Mouse (Mus musculus) lung, postnatal 0 days (tissue): ENCODE data around the gene Greb1. TPM values are rescaled to one million over a fixed set of nuclear protein-coding genes. Genes with fewer than 3 reads are reported as not detected.
A peak's percentile ranks its signal among the peaks of the same experiment; 100 is the strongest.

ENCODE experiments used
- ATAC-seq: fragments of 200-750 bp; cut with Nextera tagmentation; 2 replicates; pipeline ENCODE4 v1.8.0; 2017; ENCODE audit warnings: moderate library complexity
- DNase-seq: peaks from one replicate; pipeline ENCODE4 v3.0.0-alpha.2; 2016; ENCODE audit warnings: low spot score
- H3K27ac ChIP-seq: fragments of 300-500 bp; sonication (generic); 2 replicates; pipeline ENCODE4 v1.5.1; 2014; ENCODE audit warnings: antibody characterized with exemption, mild to moderate bottlenecking, low read length, mixed read lengths
- H3K27me3 ChIP-seq: fragments of 300-500 bp; sonication (generic); replicated peaks from 2 replicates; pipeline ENCODE4 v1.6.1; 2014; ENCODE audit warnings: low read length, mixed read lengths; ENCODE audit not compliant: insufficient read depth
- H3K36me3 ChIP-seq: fragments of 300-500 bp; sonication (generic); 2 replicates; pipeline ENCODE4 v1.6.1; 2014; ENCODE audit warnings: low read length, mixed read lengths; ENCODE audit not compliant: insufficient read depth
- H3K4me1 ChIP-seq: fragments of 300-500 bp; sonication (generic); 2 replicates; pipeline ENCODE4 v1.6.1; 2014; ENCODE audit warnings: antibody characterized with exemption, low read depth, low read length, mixed read lengths; ENCODE audit not compliant: insufficient read depth
- H3K4me2 ChIP-seq: fragments of 300-500 bp; sonication (generic); replicated peaks from 2 replicates; pipeline ENCODE4 v1.6.1; 2014; ENCODE audit warnings: low read depth, mild to moderate bottlenecking, low read length, moderate library complexity, mixed read lengths
- H3K4me3 ChIP-seq: fragments of 300-500 bp; sonication (generic); 2 replicates; pipeline ENCODE4 v1.5.1; 2014; ENCODE audit warnings: low read depth, low read length
- H3K9ac ChIP-seq: fragments of 300-500 bp; sonication (generic); replicated peaks from 2 replicates; pipeline ENCODE4 v1.6.1; 2014; ENCODE audit warnings: low read depth, mild to moderate bottlenecking
- H3K9me3 ChIP-seq: fragments of 300-500 bp; sonication (generic); 2 replicates; pipeline ENCODE4 v1.6.1; 2016; ENCODE audit warnings: low read length, mixed read lengths
- CTCF ChIP-seq: IDR thresholded peaks from 2 replicates; pipeline ENCODE4 v1.5.1; 2016; ENCODE audit warnings: antibody characterized with exemption, mild to moderate bottlenecking
- EP300 ChIP-seq: IDR thresholded peaks from 2 replicates; pipeline ENCODE4 v1.6.1; 2016; ENCODE audit warnings: antibody characterized with exemption, mild to moderate bottlenecking, control low read depth
- WGBS: fragments of 180-500 bp; shearing (Covaris S2); extraction: QIAGEN DNeasy Blood & Tissue Kit; methylation state at CpG from one replicate; pipeline ENCODE4 v1.1.7; 2014; 5-methylcytosine and 5-hydroxymethylcytosine counted together
- polyA plus RNA-seq: library from polyadenylated mRNA; unstranded; fragments of >200 nt; fragmentation: Nextera tagmentation; extraction: Ambion mirVana; gene quantifications from 2 replicates; pipeline ENCODE4 v1.2.1, GENCODE M21; 2015

The Greb1 gene
- polyA plus RNA-seq, 1 experiment from 2014 or later = 1.1 TPM

DNA sequence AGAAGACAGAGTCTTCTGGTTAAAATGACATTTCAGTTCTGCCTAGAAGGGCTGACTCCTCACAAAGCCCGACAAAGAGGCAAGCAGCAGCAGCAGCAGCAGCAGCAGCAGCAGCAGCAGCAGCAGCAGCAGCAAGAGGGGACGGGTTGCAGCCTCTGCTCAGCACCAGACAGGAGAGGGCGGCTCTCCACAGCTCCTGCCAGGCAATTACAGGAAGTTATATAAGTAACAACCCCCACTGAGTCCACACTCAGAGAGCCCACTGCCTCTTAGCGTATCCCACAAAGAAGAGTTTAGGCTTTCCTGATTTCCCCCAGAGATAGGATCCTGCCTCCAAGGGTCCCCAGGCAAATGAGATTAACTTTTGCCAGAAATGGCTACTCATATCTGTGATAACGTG is 60.6 kb downstream of the Greb1 start:
- Histone ChIP-seq H3K4me1 (no peaks in the 10 kb centered on the region), H3K9ac (no peak overlapping the region), H3K4me2 (no peak overlapping the region), H3K9me3 (no peaks in the 10 kb centered on the region), H3K27ac (no peak overlapping the region), H3K27me3 (no peaks in the 10 kb centered on the region), H3K4me3 (no peak overlapping the region), H3K36me3 (no peaks in the 10 kb centered on the region)
- WGBS = 25% methylated on average over 5 of the region's 5 CpGs
- DNase-seq = peak; percentile 36
- no peak for TF ChIP-seq EP300
- TF ChIP-seq CTCF = peak; percentile 7; the same call in 1 of the 2 replicates
- no peak; the same call in 1 of the 2 replicates for ATAC-seq

DNA sequence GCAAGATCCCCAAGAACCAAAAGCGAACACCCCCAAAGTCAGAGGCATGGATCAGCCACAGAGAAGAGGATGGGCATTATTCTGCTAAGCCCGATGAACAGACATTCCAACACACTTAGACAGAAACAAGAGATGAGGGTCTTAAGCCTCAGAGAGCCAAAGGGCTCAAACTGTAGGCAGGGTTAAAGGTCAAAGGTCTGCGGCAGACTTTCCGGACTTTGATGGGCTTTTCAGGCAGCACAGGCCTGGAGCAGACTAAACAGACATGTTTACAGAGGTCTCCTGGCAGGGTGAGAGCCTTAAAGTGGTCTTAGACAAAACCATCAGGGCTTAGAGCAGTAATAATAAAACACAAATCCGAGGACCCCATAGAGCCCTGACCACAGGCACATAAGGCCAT is 63.4 kb downstream of the Greb1 start:
- no peak for DNase-seq
- no peaks in the 10 kb centered on the region for H3K4me1 ChIP-seq
- H3K9ac ChIP-seq = no peak overlapping the region
- no peak for ATAC-seq
- H3K4me2 ChIP-seq = no peak overlapping the region
- no peak overlapping the region for H3K4me3 ChIP-seq
- no peaks in the 10 kb centered on the region for H3K27me3 ChIP-seq
- no peaks in the 10 kb centered on the region for H3K9me3 ChIP-seq
- WGBS = 48% methylated on average over 5 of the region's 5 CpGs
- H3K36me3 ChIP-seq = no peaks in the 10 kb centered on the region
- no peak overlapping the region for H3K27ac ChIP-seq
- TF ChIP-seq EP300 = no peak
- no peak for TF ChIP-seq CTCF

DNA sequence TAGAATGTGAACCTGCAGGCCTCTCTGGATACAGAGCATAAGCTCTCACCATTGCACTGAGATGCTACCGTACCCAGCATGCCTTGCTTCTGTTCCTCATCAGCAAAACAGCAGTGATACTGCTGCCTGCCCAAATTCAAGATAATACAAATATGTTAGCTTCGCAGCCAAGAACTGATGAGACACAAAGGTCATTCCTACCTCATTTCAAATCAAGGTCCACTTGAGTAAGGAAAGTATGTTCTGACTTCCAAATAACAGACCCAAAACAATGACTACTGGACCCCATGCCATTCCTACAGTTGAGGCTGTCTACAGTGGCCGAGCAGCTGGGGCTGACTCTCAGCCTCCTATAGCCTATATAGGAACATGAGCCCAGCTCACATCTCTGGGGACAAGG is 66.0 kb downstream of the Greb1 start:
- H3K9ac ChIP-seq = no peak overlapping the region
- no peak overlapping the region for H3K4me2 ChIP-seq
- 84% methylated on average over 3 of the region's 3 CpGs for WGBS
- ATAC-seq = no peak
- H3K36me3 ChIP-seq = no peaks in the 10 kb centered on the region
- no peak for DNase-seq
- no peaks in the 10 kb centered on the region; the same call in 1 of the 2 replicates for H3K4me1 ChIP-seq
- no peak overlapping the region for H3K27ac ChIP-seq
- no peaks in the 10 kb centered on the region for H3K27me3 ChIP-seq
- TF ChIP-seq EP300 (no peak), CTCF (no peak)
- H3K9me3 ChIP-seq = no peaks in the 10 kb centered on the region
- H3K4me3 ChIP-seq = no peak overlapping the region

DNA sequence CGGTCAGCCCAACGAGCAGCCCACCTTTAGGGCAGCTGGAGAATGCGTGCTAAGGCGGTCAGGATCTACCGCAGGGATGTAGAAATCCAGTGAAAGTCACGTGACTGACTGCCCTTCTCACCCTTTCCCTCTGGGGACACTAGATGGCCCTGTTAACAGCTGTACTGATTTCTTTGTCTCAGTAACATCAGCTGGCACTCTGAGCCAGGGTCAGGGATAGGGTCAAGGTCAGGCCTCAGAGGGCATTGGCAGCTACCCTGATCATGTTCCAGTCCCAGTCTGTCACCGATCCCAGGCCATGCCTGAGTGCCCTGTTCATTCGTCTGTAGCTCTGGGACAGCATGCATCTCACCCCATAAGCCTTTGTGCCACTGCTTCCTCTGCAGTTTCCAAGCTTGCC is 66.7 kb downstream of the Greb1 start:
- H3K27me3 ChIP-seq = no peaks in the 10 kb centered on the region
- H3K27ac ChIP-seq = no peak overlapping the region
- no peak for ATAC-seq
- no peaks in the 10 kb centered on the region for H3K9me3 ChIP-seq
- H3K4me1 ChIP-seq = no peaks in the 10 kb centered on the region; the same call in 1 of the 2 replicates
- TF ChIP-seq EP300 (no peak), CTCF (no peak)
- no peaks in the 10 kb centered on the region for H3K36me3 ChIP-seq
- DNase-seq = no peak
- H3K4me3 ChIP-seq = no peak overlapping the region
- WGBS = 81% methylated on average over 8 of the region's 8 CpGs
- no peak overlapping the region for H3K9ac ChIP-seq
- H3K4me2 ChIP-seq = no peak overlapping the region

DNA sequence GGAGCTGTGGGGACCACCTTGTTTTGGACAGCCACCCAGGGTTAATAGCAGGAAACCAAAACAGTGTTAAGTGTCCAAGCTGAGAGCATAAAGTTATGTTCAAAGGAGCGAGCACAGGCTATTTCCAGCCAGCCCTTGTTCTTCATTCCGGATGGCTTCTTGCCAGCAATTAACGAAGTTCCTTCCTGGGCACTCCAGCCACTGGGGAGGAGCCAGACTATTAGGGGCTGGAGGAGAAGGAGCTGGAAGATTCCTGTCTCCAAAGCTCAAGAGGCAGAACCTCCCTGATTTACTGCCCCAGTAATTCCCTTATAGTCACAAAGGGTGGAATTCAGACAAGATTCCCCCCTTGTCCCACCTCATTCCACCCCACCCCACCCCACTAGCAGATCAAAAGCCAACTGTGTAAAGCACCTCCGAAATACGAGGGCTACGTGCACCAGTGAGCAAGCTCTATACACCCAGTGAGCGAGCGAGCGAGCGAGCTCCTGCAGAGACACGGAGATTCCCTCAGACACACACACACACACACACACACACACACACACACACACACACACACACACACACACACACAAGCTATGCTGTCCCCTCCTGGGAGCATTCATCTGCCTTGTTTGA is 69.5 kb downstream of the Greb1 start:
- peak overlapping the region; percentile 39 for H3K4me2 ChIP-seq
- TF ChIP-seq CTCF = no peak
- TF ChIP-seq EP300 = no peak
- no peaks in the 10 kb centered on the region for H3K27me3 ChIP-seq
- no peaks in the 10 kb centered on the region for H3K9me3 ChIP-seq
- H3K27ac ChIP-seq = no peak overlapping the region
- no peak overlapping the region for H3K9ac ChIP-seq
- DNase-seq (peak; percentile 91), ATAC-seq (peak; percentile 79)
- H3K4me3 ChIP-seq = no peak overlapping the region
- no peaks in the 10 kb centered on the region; the same call in 1 of the 2 replicates for H3K4me1 ChIP-seq
- no peaks in the 10 kb centered on the region for H3K36me3 ChIP-seq
- 36% methylated on average over 11 of the region's 11 CpGs for WGBS

DNA sequence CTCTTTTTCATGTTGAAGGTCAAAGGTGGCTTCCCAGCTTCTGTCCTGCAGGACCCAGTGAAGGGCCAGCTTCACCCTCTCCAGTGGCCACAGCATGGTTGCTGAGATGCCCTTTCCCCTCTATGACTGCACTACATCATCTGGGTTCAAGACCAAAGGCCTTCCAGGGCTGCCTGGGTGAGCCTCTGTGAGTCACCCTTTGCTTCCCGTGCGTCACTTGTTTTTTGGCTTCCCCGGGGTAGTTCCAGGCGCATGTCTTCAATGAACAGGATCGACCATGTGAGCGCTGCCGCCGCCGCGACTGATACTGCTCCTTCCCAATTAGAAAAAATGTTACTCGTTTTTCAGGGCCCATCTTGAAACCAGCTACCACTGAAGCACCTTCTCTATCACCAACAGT is 70.5 kb downstream of the Greb1 start:
- Histone ChIP-seq H3K9ac (no peak overlapping the region), H3K36me3 (no peaks in the 10 kb centered on the region), H3K9me3 (no peaks in the 10 kb centered on the region), H3K4me1 (no peaks in the 10 kb centered on the region; the same call in 1 of the 2 replicates), H3K27me3 (no peaks in the 10 kb centered on the region), H3K27ac (no peak overlapping the region), H3K4me3 (no peak overlapping the region), H3K4me2 (no peak overlapping the region)
- WGBS = 88% methylated on average over 11 of the region's 11 CpGs
- DNase-seq (no peak), ATAC-seq (no peak)
- no peak for TF ChIP-seq CTCF
- TF ChIP-seq EP300 = no peak
